Mouse (Mus musculus): ENCODE data around the gene Lig3. TPM values are rescaled to one million over a fixed set of nuclear protein-coding genes. Genes with fewer than 3 reads are reported as not detected.

Gene Lig3
- polyA plus RNA-seq, 1 experiment: 16.7 TPM

- Histone ChIP-seq H3K36me3 (ENCODE audit: control insufficient read depth, insufficient read depth) (no peaks in the 10 kb centered on the region), H3K79me2 (ENCODE audit: control insufficient read depth, insufficient read depth) (no peaks in the 10 kb centered on the region), H3K4me2 (ENCODE audit: low read depth) (peak overlapping the region; percentile 82), H3K27me3 (ENCODE audit: control insufficient read depth, insufficient read depth, insufficient read length) (no peaks in the 10 kb centered on the region), H3K4me3 (peak overlapping the region; percentile 5), H3ac (ENCODE audit: control insufficient read depth, insufficient read length) (no peak overlapping the region)
- TF ChIP-seq E2F4 (IDR thresholded peaks at IDR 0.05; ENCODE audit: insufficient read depth): no peak
- TF ChIP-seq POLR2A (IDR thresholded peaks at IDR 0.05; ENCODE audit: insufficient read length, low read depth): no peak
- no peak for TF ChIP-seq USF1 (IDR thresholded peaks at IDR 0.05; ENCODE audit: low read depth)
- TF ChIP-seq MYOG (IDR thresholded peaks at IDR 0.05; ENCODE audit: control insufficient read depth in 1 of 3, insufficient read depth in 1 of 3, insufficient read length in 2 of 3, low read depth in 2 of 3): no peak
- TF ChIP-seq CEBPB (IDR thresholded peaks at IDR 0.05; ENCODE audit: insufficient read depth, poor library complexity, severe bottlenecking): no peak
- no peak for TF ChIP-seq MAX (IDR thresholded peaks at IDR 0.05; ENCODE audit: low read depth)
- TF ChIP-seq POLR2AphosphoS2 (IDR thresholded peaks at IDR 0.05; ENCODE audit: insufficient read length, low read depth): no peak
- no peak for TF ChIP-seq MYOD1 (IDR thresholded peaks at IDR 0.05; ENCODE audit: control insufficient read depth in 1 of 3, insufficient read length in 2 of 3, low read depth in 2 of 3)
- TF ChIP-seq REST (IDR thresholded peaks at IDR 0.05; ENCODE audit: insufficient read depth, insufficient read length): no peak
- TF ChIP-seq TCF12 (IDR thresholded peaks at IDR 0.05; ENCODE audit: insufficient read depth, poor library complexity, severe bottlenecking): no peak
- TF ChIP-seq SRF (IDR thresholded peaks at IDR 0.05; ENCODE audit: control insufficient read depth, insufficient read length, low read depth): no peak
- TF ChIP-seq TCF3 (IDR thresholded peaks at IDR 0.05; ENCODE audit: insufficient read length, low read depth): no peak
Observed at GRCm38 (mm10) chr11:82844771-82845414, 64.0 kb downstream of the Lig3 start.

DNA sequence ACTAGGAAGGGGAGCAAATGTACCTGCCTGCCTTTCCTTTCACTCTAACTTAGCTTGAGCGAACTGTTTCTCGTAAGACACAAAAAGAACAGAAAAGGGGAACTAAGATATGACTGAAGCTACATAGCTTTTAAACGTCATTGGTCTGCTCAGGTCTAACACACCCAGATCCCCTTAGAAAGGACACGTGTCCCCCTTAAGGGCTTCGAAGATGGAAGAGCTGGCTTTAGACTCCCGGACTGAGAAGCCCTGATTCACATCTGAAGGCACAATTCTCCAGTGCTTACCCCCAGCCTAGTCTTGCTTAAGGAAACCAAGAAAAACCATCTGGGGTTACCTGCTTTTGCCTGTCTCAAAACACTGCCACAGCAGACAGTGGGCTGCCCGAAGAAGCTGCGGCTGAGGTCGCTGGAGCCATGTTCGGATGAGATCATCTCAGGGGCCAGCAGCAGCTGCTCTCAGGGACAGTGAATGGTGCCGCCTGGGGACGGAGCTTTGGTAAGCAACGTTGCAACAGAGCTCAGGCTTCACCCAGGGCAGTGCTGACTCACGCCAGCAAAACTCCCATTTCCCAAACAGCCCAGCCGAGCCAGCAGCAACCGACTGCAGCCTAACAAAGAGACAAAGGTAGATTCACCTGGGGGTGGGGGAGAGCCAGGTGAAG, 64.6 kb downstream of the Lig3 start:
- Histone ChIP-seq H3K4me2 (ENCODE audit: low read depth) (peak overlapping the region; percentile 82), H3K36me3 (ENCODE audit: control insufficient read depth, insufficient read depth) (no peaks in the 10 kb centered on the region), H3K79me2 (ENCODE audit: control insufficient read depth, insufficient read depth) (no peaks in the 10 kb centered on the region), H3K4me3 (peak overlapping the region; percentile 5), H3ac (ENCODE audit: control insufficient read depth, insufficient read length) (no peak overlapping the region), H3K27me3 (ENCODE audit: control insufficient read depth, insufficient read depth, insufficient read length) (no peaks in the 10 kb centered on the region)
- TF ChIP-seq USF1 (IDR thresholded peaks at IDR 0.05; ENCODE audit: low read depth): no peak
- no peak for TF ChIP-seq E2F4 (IDR thresholded peaks at IDR 0.05; ENCODE audit: insufficient read depth)
- no peak for TF ChIP-seq TCF12 (IDR thresholded peaks at IDR 0.05; ENCODE audit: insufficient read depth, poor library complexity, severe bottlenecking)
- TF ChIP-seq MYOG (IDR thresholded peaks at IDR 0.05; ENCODE audit: control insufficient read depth in 1 of 3, insufficient read depth in 1 of 3, insufficient read length in 2 of 3, low read depth in 2 of 3): peak; percentile 59 to 93 (median 85)
- peak; percentile 34 to 90 (median 90) for TF ChIP-seq MYOD1 (IDR thresholded peaks at IDR 0.05; ENCODE audit: control insufficient read depth in 1 of 3, insufficient read length in 2 of 3, low read depth in 2 of 3)
- TF ChIP-seq TCF3 (IDR thresholded peaks at IDR 0.05; ENCODE audit: insufficient read length, low read depth): no peak
- TF ChIP-seq SRF (IDR thresholded peaks at IDR 0.05; ENCODE audit: control insufficient read depth, insufficient read length, low read depth): no peak
- no peak for TF ChIP-seq MAX (IDR thresholded peaks at IDR 0.05; ENCODE audit: low read depth)
- peak; percentile 45 for TF ChIP-seq POLR2A (IDR thresholded peaks at IDR 0.05; ENCODE audit: insufficient read length, low read depth)
- peak; percentile 56; the same call in 1 of the 2 replicates for TF ChIP-seq CEBPB (IDR thresholded peaks at IDR 0.05; ENCODE audit: insufficient read depth, poor library complexity, severe bottlenecking)
- TF ChIP-seq REST (IDR thresholded peaks at IDR 0.05; ENCODE audit: insufficient read depth, insufficient read length): no peak
- TF ChIP-seq POLR2AphosphoS2 (IDR thresholded peaks at IDR 0.05; ENCODE audit: insufficient read length, low read depth): peak; percentile 24

DNA sequence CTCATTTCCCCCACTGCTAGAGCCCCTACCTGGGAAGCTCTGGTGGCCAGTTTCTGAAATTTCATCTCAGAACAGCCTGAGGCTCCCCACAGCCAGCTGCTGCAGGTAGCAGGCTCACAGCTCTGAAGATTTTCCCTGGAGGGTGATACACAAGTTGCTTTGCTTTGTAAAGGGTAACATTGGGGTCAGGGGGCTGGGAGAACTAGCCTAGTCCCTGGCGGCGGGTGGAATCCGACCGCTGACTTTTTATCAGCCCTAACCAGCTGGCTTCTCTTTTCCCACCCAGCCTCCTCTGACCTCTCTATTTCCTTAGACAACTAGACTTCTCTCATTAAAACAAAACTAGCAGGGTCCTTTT, 65.2 kb downstream of the Lig3 start:
- Histone ChIP-seq H3K4me3 (peak overlapping the region; percentile 5), H3ac (ENCODE audit: control insufficient read depth, insufficient read length) (no peak overlapping the region), H3K4me2 (ENCODE audit: low read depth) (peak overlapping the region; percentile 82), H3K27me3 (ENCODE audit: control insufficient read depth, insufficient read depth, insufficient read length) (no peaks in the 10 kb centered on the region), H3K79me2 (ENCODE audit: control insufficient read depth, insufficient read depth) (no peaks in the 10 kb centered on the region), H3K36me3 (ENCODE audit: control insufficient read depth, insufficient read depth) (no peaks in the 10 kb centered on the region)
- TF ChIP-seq MYOG (IDR thresholded peaks at IDR 0.05; ENCODE audit: control insufficient read depth in 1 of 3, insufficient read depth in 1 of 3, insufficient read length in 2 of 3, low read depth in 2 of 3): no peak
- no peak for TF ChIP-seq POLR2AphosphoS2 (IDR thresholded peaks at IDR 0.05; ENCODE audit: insufficient read length, low read depth)
- TF ChIP-seq TCF12 (IDR thresholded peaks at IDR 0.05; ENCODE audit: insufficient read depth, poor library complexity, severe bottlenecking): no peak
- TF ChIP-seq MYOD1 (IDR thresholded peaks at IDR 0.05; ENCODE audit: control insufficient read depth in 1 of 3, insufficient read length in 2 of 3, low read depth in 2 of 3): no peak

DNA sequence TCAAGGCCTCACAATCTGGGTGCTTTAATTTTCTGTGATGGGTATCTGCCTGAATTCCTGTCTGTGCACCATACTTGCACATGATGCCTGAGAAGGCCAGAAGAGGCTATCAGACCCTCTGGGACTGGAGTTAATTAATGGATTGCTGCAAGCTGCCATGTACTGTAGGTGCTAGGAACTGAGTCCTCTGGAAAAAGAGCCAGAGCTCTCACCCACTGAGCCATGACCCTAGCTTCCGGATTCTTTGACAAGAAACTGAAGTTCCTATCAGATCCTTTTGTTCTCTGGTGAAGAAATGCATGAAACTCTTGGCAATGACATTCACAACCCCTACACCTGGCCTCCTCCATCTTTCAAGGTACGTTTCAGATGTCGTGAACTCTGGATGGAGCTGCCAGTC, 66.0 kb downstream of the Lig3 start:
- H3ac ChIP-seq (ENCODE audit: control insufficient read depth, insufficient read length): no peak overlapping the region
- no peak overlapping the region for H3K4me2 ChIP-seq (ENCODE audit: low read depth)
- H3K79me2 ChIP-seq (ENCODE audit: control insufficient read depth, insufficient read depth): no peaks in the 10 kb centered on the region
- TF ChIP-seq POLR2AphosphoS2 (IDR thresholded peaks at IDR 0.05; ENCODE audit: insufficient read length, low read depth) (no peak), REST (IDR thresholded peaks at IDR 0.05; ENCODE audit: insufficient read depth, insufficient read length) (no peak)
- H3K36me3 ChIP-seq (ENCODE audit: control insufficient read depth, insufficient read depth): no peaks in the 10 kb centered on the region
- no peak overlapping the region for H3K4me3 ChIP-seq
- no peaks in the 10 kb centered on the region for H3K27me3 ChIP-seq (ENCODE audit: control insufficient read depth, insufficient read depth, insufficient read length)

DNA sequence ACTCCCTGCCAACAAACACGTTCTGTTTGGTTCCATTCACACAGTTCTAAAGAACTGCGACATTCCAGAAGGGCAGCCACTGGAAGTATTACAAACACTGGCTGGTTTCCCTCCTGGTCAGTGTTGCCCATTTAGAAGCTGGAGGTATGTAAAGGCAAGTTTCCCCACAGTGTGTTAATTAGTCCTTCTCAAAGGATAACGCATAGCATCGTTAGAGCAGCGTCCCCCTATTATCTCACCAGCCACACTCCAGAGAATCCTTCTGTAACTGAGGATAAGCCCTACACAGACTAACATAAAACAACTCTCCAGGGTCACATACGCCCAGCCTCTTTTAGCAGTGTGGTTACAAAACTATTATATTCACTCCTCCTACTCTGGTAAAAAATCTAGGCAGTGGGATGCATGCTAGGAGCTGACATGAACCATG, 66.7 kb downstream of the Lig3 start:
- H3K36me3 ChIP-seq (ENCODE audit: control insufficient read depth, insufficient read depth): no peaks in the 10 kb centered on the region
- no peaks in the 10 kb centered on the region for H3K27me3 ChIP-seq (ENCODE audit: control insufficient read depth, insufficient read depth, insufficient read length)
- no peak overlapping the region for H3ac ChIP-seq (ENCODE audit: control insufficient read depth, insufficient read length)
- H3K4me3 ChIP-seq: no peak overlapping the region
- H3K4me2 ChIP-seq (ENCODE audit: low read depth): no peak overlapping the region
- TF ChIP-seq E2F4 (IDR thresholded peaks at IDR 0.05; ENCODE audit: insufficient read depth): no peak
- TF ChIP-seq TCF3 (IDR thresholded peaks at IDR 0.05; ENCODE audit: insufficient read length, low read depth): no peak
- no peak for TF ChIP-seq SRF (IDR thresholded peaks at IDR 0.05; ENCODE audit: control insufficient read depth, insufficient read length, low read depth)
- no peak for TF ChIP-seq USF1 (IDR thresholded peaks at IDR 0.05; ENCODE audit: low read depth)
- no peak for TF ChIP-seq REST (IDR thresholded peaks at IDR 0.05; ENCODE audit: insufficient read depth, insufficient read length)
- TF ChIP-seq POLR2A (IDR thresholded peaks at IDR 0.05; ENCODE audit: insufficient read length, low read depth): no peak
- no peak for TF ChIP-seq POLR2AphosphoS2 (IDR thresholded peaks at IDR 0.05; ENCODE audit: insufficient read length, low read depth)
- no peak for TF ChIP-seq MYOD1 (IDR thresholded peaks at IDR 0.05; ENCODE audit: control insufficient read depth in 1 of 3, insufficient read length in 2 of 3, low read depth in 2 of 3)
- no peaks in the 10 kb centered on the region for H3K79me2 ChIP-seq (ENCODE audit: control insufficient read depth, insufficient read depth)

Measured in myocyte (in vitro differentiated cells).